Mouse (Mus musculus): ENCODE data around the gene Acpp. TPM values are rescaled to one million over a fixed set of nuclear protein-coding genes. Genes with fewer than 3 reads are reported as not detected.

The Acpp gene
- polyA plus RNA-seq (2012; ENCODE audit: low replicate concordance), result 0.79 and 2.3 TPM in 2 replicates

DNA sequence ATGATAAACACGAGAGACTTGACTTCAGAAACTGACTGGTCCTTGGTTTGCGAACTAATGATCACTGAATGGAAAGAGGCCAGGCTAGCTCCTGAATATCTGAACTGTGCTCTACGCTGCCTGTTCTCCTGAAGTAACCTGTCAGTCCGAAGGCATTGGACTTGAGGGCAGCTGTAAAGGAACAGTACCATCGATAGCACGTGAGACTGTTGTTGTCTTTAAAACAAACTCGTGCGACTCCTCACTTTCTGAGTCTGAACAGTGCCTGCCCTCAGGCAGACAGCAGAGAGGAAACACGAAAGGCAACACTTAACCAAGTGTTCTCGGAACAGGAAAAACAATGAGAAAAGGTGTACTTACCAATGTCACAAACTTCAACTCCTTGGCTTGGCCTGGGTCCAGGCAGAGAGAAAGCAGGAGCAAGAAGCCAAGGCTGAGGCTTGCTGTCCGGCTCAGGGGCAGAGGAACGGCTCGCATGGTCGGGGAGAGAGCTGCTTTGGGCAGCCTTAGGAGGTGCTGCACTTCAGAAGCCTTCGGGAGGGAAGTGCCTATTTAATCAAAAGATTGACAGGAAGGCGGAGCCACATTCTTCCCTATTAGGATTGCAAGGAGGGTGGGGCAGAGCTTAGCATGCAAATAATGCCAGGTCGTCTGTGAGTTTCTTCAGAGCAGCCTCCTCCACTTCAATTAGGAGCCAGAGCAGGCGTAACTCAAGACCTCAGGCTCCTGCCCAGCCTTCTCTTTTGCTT lies at the start of gene Acpp:
Gene Acpp, minus strand, starts transcription at position 566 of the 749 bp plus-strand sequence.

DNA sequence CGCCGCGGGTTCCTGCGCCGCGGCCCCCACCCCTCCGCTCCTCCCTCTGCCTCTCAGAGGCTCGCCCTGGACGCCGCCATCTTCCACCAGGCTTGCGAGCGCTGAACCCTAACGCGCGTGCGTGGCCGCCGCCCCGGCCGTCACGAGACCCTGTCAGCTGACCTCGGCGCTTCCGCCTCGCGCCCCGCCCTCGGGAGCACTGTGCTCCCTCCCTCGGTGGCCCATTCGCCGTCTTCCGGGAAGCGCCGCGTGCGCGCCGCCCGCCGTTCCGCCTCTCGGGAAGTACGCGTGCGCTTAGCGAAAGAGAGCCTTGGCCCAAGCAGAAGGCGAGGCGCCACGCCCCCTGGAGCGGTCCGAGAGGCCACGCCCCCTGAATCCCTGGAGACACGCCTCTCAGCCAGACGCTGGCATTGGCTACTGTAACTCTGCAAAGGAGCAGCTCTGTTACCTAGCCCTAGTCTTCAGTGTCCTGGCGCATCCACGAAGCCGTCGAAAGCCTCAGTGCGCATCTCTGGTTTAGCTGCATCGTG lies 74.7 kb downstream of the Acpp start, which contains the start of gene Dnajc13:
Gene Dnajc13, minus strand, starts transcription at position 108 of the 530 bp plus-strand sequence.

Other genes starting within 250 kb of the Acpp start
- 0.08 TPM in 1 of 2 replicates, not detected in the other for gene Ackr4, start 210.8 kb downstream of the Acpp start, polyA plus RNA-seq (2012; ENCODE audit: low replicate concordance)
- 38.6 and 69.3 TPM in 2 replicates for gene Dnajc13, start 74.8 kb downstream of the Acpp start, polyA plus RNA-seq (2012; ENCODE audit: low replicate concordance)
- gene Cpne4, start 209.5 kb upstream of the Acpp start, polyA plus RNA-seq (2012; ENCODE audit: low replicate concordance), result 0.98 and 1.3 TPM in 2 replicates